Mouse (Mus musculus): ENCODE measurements around the gene Ywhag. TPM values are rescaled to one million over a fixed set of nuclear protein-coding genes. Genes with fewer than 3 reads are reported as not detected.

Ywhag gene
- polyA plus RNA-seq, 1 experiment, result 57.1 TPM

DNA sequence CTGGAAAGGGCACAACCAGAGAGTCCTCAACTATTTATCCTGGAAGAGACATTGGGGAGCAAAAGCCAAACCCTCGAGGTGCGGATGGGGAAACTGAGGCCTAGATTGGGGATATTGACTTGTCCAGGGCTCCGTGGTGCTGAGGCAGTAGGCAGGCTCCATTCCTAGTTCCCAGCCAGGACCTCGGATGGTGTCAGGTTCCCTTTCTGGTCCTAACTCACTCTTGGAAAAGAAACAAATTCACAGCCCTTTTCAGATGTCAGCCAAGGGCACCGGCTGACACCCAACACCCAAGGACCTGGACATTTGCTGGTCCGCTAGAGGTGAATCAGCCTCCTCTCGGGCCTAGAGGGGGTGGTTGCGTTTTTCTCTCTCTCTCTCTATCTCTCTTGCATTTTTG lies 67.8 kb downstream of the Ywhag start:
- no peak overlapping the region for H3K4me3 ChIP-seq (ENCODE audit: insufficient read depth, low read depth, low read length)
- WGBS, result 50% methylated on average over 8 of the region's 8 CpGs
- TF ChIP-seq CTCF (conservative IDR thresholded peaks at IDR 0.05; ENCODE audit: insufficient read depth, insufficient read length, low read depth, low read length) (no peak), POLR2A (IDR thresholded peaks at IDR 0.05; ENCODE audit: low read depth, low read length) (no peak)
- H3K4me1 ChIP-seq (ENCODE audit: control insufficient read depth, insufficient read depth, low read length), result no peaks in the 10 kb centered on the region
- no peaks in the 10 kb centered on the region for H3K36me3 ChIP-seq (ENCODE audit: control insufficient read depth, insufficient read depth, low read length)
- DNase-seq, result no peak
- 0 out of 2 replicates have a peak, but pooled peaks cover 3% of the 10 kb centered on the region for H3K27me3 ChIP-seq (replicated peaks; ENCODE audit: control insufficient read depth, insufficient read depth, low read length)
- H3K27ac ChIP-seq (ENCODE audit: insufficient read depth, low read depth, low read length), result no peak overlapping the region

Other genes starting within 250 kb of the Ywhag start
- 91.3 and 96.7 TPM in 2 replicates for gene Tmem120a, start 190.2 kb downstream of the Ywhag start, polyA plus RNA-seq (2012; rRNA removed)
- gene Styxl1, start 156.2 kb downstream of the Ywhag start, polyA plus RNA-seq (2012; rRNA removed), result 0.38 and 0.67 TPM in 2 replicates
- gene Mdh2, start 156.1 kb downstream of the Ywhag start, polyA plus RNA-seq (2012; rRNA removed), result 1,141 and 1,152 TPM in 2 replicates
- gene Srrm3, start 127.7 kb downstream of the Ywhag start, polyA plus RNA-seq (2012; rRNA removed), result 0.03 and 0.16 TPM in 2 replicates
- 77.2 and 77.8 TPM in 2 replicates for gene Hspb1, start 46.7 kb downstream of the Ywhag start, polyA plus RNA-seq (2012; rRNA removed)
- 4.3 and 5.0 TPM in 2 replicates for gene Ssc4d, start 39.9 kb upstream of the Ywhag start, polyA plus RNA-seq (2012; rRNA removed)
- 0.08 TPM in 1 of 2 replicates, not detected in the other for gene Zp3, start 45.5 kb upstream of the Ywhag start, polyA plus RNA-seq (2012; rRNA removed)
- 16.3 and 16.7 TPM in 2 replicates for gene Dtx2, start 60.2 kb upstream of the Ywhag start, polyA plus RNA-seq (2012; rRNA removed)
- 7.7 and 8.1 TPM in 2 replicates for gene Upk3b, start 103.9 kb upstream of the Ywhag start, polyA plus RNA-seq (2012; rRNA removed)
- 0.52 and 0.96 TPM in 2 replicates for gene Upk3bl, start 119.9 kb upstream of the Ywhag start, polyA plus RNA-seq (2012; rRNA removed)
- gene Rasa4, start 149.3 kb upstream of the Ywhag start, polyA plus RNA-seq (2012; rRNA removed), result 7.6 and 9.1 TPM in 2 replicates
- 88.9 and 103 TPM in 2 replicates for gene Polr2j, start 182.0 kb upstream of the Ywhag start, polyA plus RNA-seq (2012; rRNA removed)
- 18.4 and 19.9 TPM in 2 replicates for gene Lrwd1, start 201.5 kb upstream of the Ywhag start, polyA plus RNA-seq (2012; rRNA removed)
- 11.1 and 11.8 TPM in 2 replicates for gene Alkbh4, start 201.5 kb upstream of the Ywhag start, polyA plus RNA-seq (2012; rRNA removed)
- gene Orai2, start 236.1 kb upstream of the Ywhag start, polyA plus RNA-seq (2012; rRNA removed), result 9.7 and 12.7 TPM in 2 replicates